Mouse (Mus musculus) cortical plate, adult 2 months (tissue): Measurements from ENCODE around the gene Sox4.

Source experiments
- CTCF ChIP-seq: fragments of 200-500 bp; IDR thresholded peaks from 2 replicates; pipeline ENCODE4 v1.5.1; 2011; ENCODE audit warnings: mild to moderate bottlenecking, control low read depth, low read length; ENCODE audit not compliant: insufficient read depth; ENCODE audit errors: extremely low read depth
- POLR2A ChIP-seq: fragments of 200-500 bp; IDR thresholded peaks from 2 replicates; pipeline ENCODE4 v1.6.1; 2011; ENCODE audit warnings: mild to moderate bottlenecking, low read length, control low read depth; ENCODE audit not compliant: insufficient read depth; ENCODE audit errors: extremely low read depth

GRCm38 (mm10) chr13:28949279-28949915, 4.1 kb downstream of the Sox4 start:
- TF ChIP-seq CTCF (no peak), POLR2A (no peak)
